Mouse (Mus musculus) myocyte (in vitro differentiated cells): ENCODE measurements at regions not wholly inside any gene's neighbourhood (a gene's known extent, or its start where the extent isn't known, plus 50 kb on each side); places are given as distances from the start of the nearest gene placed in this dataset.

Experiments
- CEBPB ChIP-seq: IDR thresholded peaks from 2 replicates; pipeline ENCODE4 v1.6.1; 2011; ENCODE audit warnings: mild to moderate bottlenecking, moderate library complexity; ENCODE audit not compliant: poor library complexity, insufficient read depth, severe bottlenecking
- E2F4 ChIP-seq: IDR thresholded peaks from one replicate; pipeline ENCODE4 v1.6.1; 2011; ENCODE audit warnings: mild to moderate bottlenecking, control low read depth, moderate library complexity; ENCODE audit not compliant: insufficient read depth
- MAX ChIP-seq: IDR thresholded peaks from one replicate; pipeline ENCODE4 v1.6.1; 2011; ENCODE audit warnings: low read depth, mild to moderate bottlenecking, control low read depth
- MYOD1 ChIP-seq, 3 experiments: IDR thresholded peaks; one replicate each; pipeline ENCODE4 v1.6.1; 2011; ENCODE audit warnings: control low read depth in 2 of 3, low read depth in 2 of 3, mild to moderate bottlenecking in 2 of 3, moderate library complexity in 1 of 3; ENCODE audit not compliant: insufficient read length in 2 of 3, control insufficient read depth in 1 of 3
- MYOG ChIP-seq, 3 experiments: IDR thresholded peaks; one replicate each; pipeline ENCODE4 v1.6.1; 2011; ENCODE audit warnings: control low read depth in 2 of 3, low read depth in 2 of 3, mild to moderate bottlenecking in 2 of 3; ENCODE audit not compliant: insufficient read length in 2 of 3, control insufficient read depth in 1 of 3, insufficient read depth in 1 of 3
- POLR2A ChIP-seq: IDR thresholded peaks from one replicate; pipeline ENCODE4 v1.6.1; 2011; ENCODE audit warnings: low read depth, mild to moderate bottlenecking, control low read depth, moderate library complexity; ENCODE audit not compliant: insufficient read length
- POLR2AphosphoS2 ChIP-seq: IDR thresholded peaks from one replicate; pipeline ENCODE4 v1.6.1; 2011; ENCODE audit warnings: low read depth, control low read depth; ENCODE audit not compliant: insufficient read length
- REST ChIP-seq: IDR thresholded peaks from one replicate; pipeline ENCODE4 v1.6.1; 2011; ENCODE audit warnings: mild to moderate bottlenecking, control low read depth, moderate library complexity; ENCODE audit not compliant: insufficient read depth, insufficient read length
- SRF ChIP-seq: IDR thresholded peaks from one replicate; pipeline ENCODE4 v1.6.1; 2011; ENCODE audit warnings: low read depth; ENCODE audit not compliant: control insufficient read depth, insufficient read length
- TCF12 ChIP-seq: IDR thresholded peaks from one replicate; pipeline ENCODE4 v1.6.1; 2011; ENCODE audit warnings: mild to moderate bottlenecking, control low read depth; ENCODE audit not compliant: poor library complexity, insufficient read depth, severe bottlenecking
- TCF3 ChIP-seq: IDR thresholded peaks from one replicate; pipeline ENCODE4 v1.6.1; 2011; ENCODE audit warnings: low read depth, control low read depth; ENCODE audit not compliant: insufficient read length
- USF1 ChIP-seq: IDR thresholded peaks from one replicate; pipeline ENCODE4 v1.6.1; 2011; ENCODE audit warnings: low read depth, mild to moderate bottlenecking, control low read depth, moderate library complexity

- TF ChIP-seq MYOG (IDR thresholded peaks at IDR 0.05; ENCODE audit: control insufficient read depth in 1 of 3, insufficient read depth in 1 of 3, insufficient read length in 2 of 3, low read depth in 2 of 3) = no peak
- TF ChIP-seq POLR2A = no peak
- no peak for TF ChIP-seq E2F4
- TF ChIP-seq CEBPB = no peak
- TF ChIP-seq TCF12 = no peak
- TF ChIP-seq MYOD1 (IDR thresholded peaks at IDR 0.05; ENCODE audit: control insufficient read depth in 1 of 3, insufficient read length in 2 of 3, low read depth in 2 of 3) = no peak
- TF ChIP-seq USF1 = no peak
- no peak for TF ChIP-seq MAX
- no peak for TF ChIP-seq SRF
- no peak for TF ChIP-seq POLR2AphosphoS2
- TF ChIP-seq TCF3 = no peak
- TF ChIP-seq REST = no peak
Measured at GRCm38 (mm10) chr1:161649387-161649786, 138.9 kb downstream of the Fasl start.
